Mouse (Mus musculus) Patski (cell line): Measurements from ENCODE around the gene Uba7. TPM values are rescaled to one million over a fixed set of nuclear protein-coding genes. Genes with fewer than 3 reads are reported as not detected.

Experiments
- ATAC-seq: fragments of 100-300 bp; one replicate; pipeline ENCODE4 v1.8.0; 2021
- CTCF ChIA-PET: fragments of 350-600 bp; sonication (Branson Sonifier 250); formaldehyde crosslinking; loops from one replicate; lab custom pipeline; 2022; ENCODE audit warnings: inconsistent platforms; lab: Charles Lee
- POLR2A ChIA-PET: fragments of 350-600 bp; sonication (Branson Sonifier 250); formaldehyde crosslinking; loops from one replicate; lab custom pipeline; 2022; ENCODE audit warnings: antibody characterized with exemption, inconsistent platforms; lab: Charles Lee
- DNase-seq: peaks from one replicate; pipeline ENCODE4 v3.0.0-alpha.2; 2011; ENCODE audit warnings: low read depth, low spot score
- H3K27me3 ChIP-seq: fragments of 371-371 bp; one replicate; pipeline ENCODE4 v1.5.1; 2021
- CTCF ChIP-seq: fragments of 100-300 bp; IDR thresholded peaks from one replicate; pipeline ENCODE4 v1.5.1; 2021
- in situ Hi-C: fragments of 300-500 bp; cut with MboI; formaldehyde crosslinking; loops from 3 replicates; pipeline ENCODE4 v1.11.1; 2018; ENCODE audit warnings: low pct_unique_long_range_greater_than_20kb, mixed read lengths
- polyA plus RNA-seq: library from polyadenylated mRNA; unstranded; gene quantifications from one replicate; pipeline ENCODE4 v1.2.3, GENCODE M21; 2021

Uba7 gene
- polyA plus RNA-seq = 18.8 TPM

- TF ChIP-seq CTCF = no peak
- POLR2A ChIA-PET = interaction anchor here (1.0 to 1.6 kb wide), 2 partner anchors 8 to 27 kb away, joined by 3 to 4 read pairs; partner anchors contain the start of gene Ip6k1
Measured at GRCm38 (mm10) chr9:107975399-107976386, at the start of gene Uba7. Gene Uba7 (plus strand): TSS chr9:107975505.

GRCm38 (mm10) chr9:107926920-107927420 lies 48.3 kb upstream of the Uba7 start:
- ChIA-PET CTCF (interaction anchor here (4.2 kb wide), 1 partner anchor 22 kb away, joined by 17 read pairs; no protein-coding TSS in a partner anchor), POLR2A (interaction anchor here (0.6 to 1.4 kb wide), 2 partner anchors 13 to 16 kb away, joined by 3 read pairs; no protein-coding TSS in a partner anchor)
- no peak for TF ChIP-seq CTCF
- in situ Hi-C loops = no loop called here
- DNase-seq (no peak), ATAC-seq (no peak)
- peaks cover 10% of the 10 kb centered on the region for H3K27me3 ChIP-seq

More at GRCm38 (mm10) chr9:107975399-107976386, at the start of gene Uba7:
- ATAC-seq (peak; percentile 73), DNase-seq (no peak)
- H3K27me3 ChIP-seq = no peaks in the 10 kb centered on the region
- CTCF ChIA-PET = interaction anchor here (0.9 to 2.5 kb wide), 5 partner anchors 10 to 77 kb away, joined by 3 to 12 read pairs (median 5); partner anchors contain the start of genes Amigo3 and Inka1
- in situ Hi-C loops = no loop called here

- ChIA-PET CTCF (no interaction called here), POLR2A (interaction anchor here (1.4 kb wide), 1 partner anchor 12 kb away, joined by 3 read pairs; no protein-coding TSS in a partner anchor)
- no peak for ATAC-seq
- H3K27me3 ChIP-seq = peaks cover 12% of the 10 kb centered on the region
- no peak for DNase-seq
- TF ChIP-seq CTCF = no peak
- in situ Hi-C loops = no loop called here
Measured at GRCm38 (mm10) chr9:107927749-107928148, 47.6 kb upstream of the Uba7 start.

- peaks cover 16% of the 10 kb centered on the region for H3K27me3 ChIP-seq
- POLR2A ChIA-PET = no interaction called here
- CTCF ChIA-PET = no interaction called here
- DNase-seq (no peak), ATAC-seq (no peak)
- TF ChIP-seq CTCF = no peak
- in situ Hi-C loops = no loop called here
Measured at GRCm38 (mm10) chr9:107928169-107928568, 47.1 kb upstream of the Uba7 start, which contains the start of gene Actl11. Gene Actl11 (plus strand): TSS chr9:107928469.

- CTCF ChIA-PET = interaction anchor here (0.9 to 1.6 kb wide), 2 partner anchors 10 to 25 kb away, joined by 3 read pairs; no protein-coding TSS in a partner anchor
- in situ Hi-C loops = no loop called here
- no peak for TF ChIP-seq CTCF
- POLR2A ChIA-PET = interaction anchor here (1.3 kb wide), 1 partner anchor 24 kb away, joined by 3 read pairs; no protein-coding TSS in a partner anchor
- no peak for ATAC-seq
- no peak for DNase-seq
- peaks cover 21% of the 10 kb centered on the region for H3K27me3 ChIP-seq
Measured at GRCm38 (mm10) chr9:107932221-107932620, 43.1 kb upstream of the Uba7 start.

GRCm38 (mm10) chr9:107934146-107934545 lies 41.2 kb upstream of the Uba7 start:
- H3K27me3 ChIP-seq = peaks cover 24% of the 10 kb centered on the region
- no peak for DNase-seq
- in situ Hi-C loops = no loop called here
- ChIA-PET CTCF (no interaction called here), POLR2A (no interaction called here)
- ATAC-seq = no peak
- TF ChIP-seq CTCF = no peak

- H3K27me3 ChIP-seq = peaks cover 31% of the 10 kb centered on the region
- CTCF ChIA-PET = no interaction called here
- DNase-seq = no peak
- no peak for ATAC-seq
- POLR2A ChIA-PET = no interaction called here
- no peak for TF ChIP-seq CTCF
- in situ Hi-C loops = no loop called here
Measured at GRCm38 (mm10) chr9:107935374-107935773, 39.9 kb upstream of the Uba7 start, which contains the start of gene Camkv. Gene Camkv (plus strand): TSS chr9:107935674.

GRCm38 (mm10) chr9:107935790-107936214 lies 39.5 kb upstream of the Uba7 start:
- ChIA-PET CTCF (no interaction called here), POLR2A (no interaction called here)
- ATAC-seq (no peak), DNase-seq (no peak)
- in situ Hi-C loops = no loop called here
- peaks cover 32% of the 10 kb centered on the region for H3K27me3 ChIP-seq
- TF ChIP-seq CTCF = no peak

- in situ Hi-C loops = no loop called here
- POLR2A ChIA-PET = no interaction called here
- CTCF ChIA-PET = no interaction called here
- peaks cover 37% of the 10 kb centered on the region for H3K27me3 ChIP-seq
- no peak for TF ChIP-seq CTCF
- DNase-seq (no peak), ATAC-seq (no peak)
Measured at GRCm38 (mm10) chr9:107936215-107936822, 39.0 kb upstream of the Uba7 start.

GRCm38 (mm10) chr9:107936831-107937230 lies 38.5 kb upstream of the Uba7 start:
- H3K27me3 ChIP-seq = peaks cover 38% of the 10 kb centered on the region
- POLR2A ChIA-PET = no interaction called here
- in situ Hi-C loops = no loop called here
- DNase-seq = no peak
- CTCF ChIA-PET = no interaction called here
- TF ChIP-seq CTCF = no peak
- ATAC-seq = no peak
